Mouse (Mus musculus) limb, embryonic 11.5 days (tissue): ENCODE measurements at regions not wholly inside any gene's neighbourhood (a gene's known extent, or its start where the extent isn't known, plus 50 kb on each side); places are given as distances from the start of the nearest gene placed in this dataset.

Experiments
- ATAC-seq: fragments of 200-750 bp; cut with Nextera tagmentation; 2 replicates; pipeline ENCODE4 v1.8.0; 2017; ENCODE audit warnings: low read depth; ENCODE audit not compliant: insufficient number of reproducible peaks, low FRiP score, low TSS enrichment
- DNase-seq: peaks from one replicate; pipeline ENCODE4 v3.0.0-alpha.2; 2015; ENCODE audit warnings: low spot score
- H3K27ac ChIP-seq: fragments of 300-500 bp; sonication (generic); replicated peaks from 2 replicates; pipeline ENCODE4 v1.5.1; 2014; ENCODE audit warnings: low read depth, mild to moderate bottlenecking, low read length
- H3K27me3 ChIP-seq: fragments of 300-500 bp; sonication (generic); 2 replicates; pipeline ENCODE4 v1.6.1; 2014; ENCODE audit warnings: mild to moderate bottlenecking, low read length, mixed read lengths; ENCODE audit not compliant: control insufficient read depth, insufficient read depth
- H3K36me3 ChIP-seq: fragments of 300-500 bp; sonication (generic); 2 replicates; pipeline ENCODE4 v1.6.1; 2014; ENCODE audit warnings: mild to moderate bottlenecking, low read length, moderate library complexity, mixed read lengths; ENCODE audit not compliant: control insufficient read depth, insufficient read depth
- H3K4me1 ChIP-seq: fragments of 300-500 bp; sonication (generic); 2 replicates; pipeline ENCODE4 v1.6.1; 2014; ENCODE audit warnings: low read length, mixed read lengths; ENCODE audit not compliant: control insufficient read depth, insufficient read depth
- H3K4me2 ChIP-seq: fragments of 300-500 bp; sonication (generic); 2 replicates; pipeline ENCODE4 v1.6.1; 2014; ENCODE audit warnings: low read depth, mild to moderate bottlenecking, moderate library complexity; ENCODE audit not compliant: severe bottlenecking
- H3K4me3 ChIP-seq: fragments of 300-500 bp; sonication (generic); 2 replicates; pipeline ENCODE4 v1.5.1; 2014; ENCODE audit warnings: low read depth, low read length
- H3K9ac ChIP-seq: fragments of 300-500 bp; sonication (generic); 2 replicates; pipeline ENCODE4 v1.6.1; 2014; ENCODE audit warnings: mild to moderate bottlenecking, low read length
- H3K9me3 ChIP-seq: fragments of 300-500 bp; sonication (generic); 2 replicates; pipeline ENCODE4 v1.6.1; 2016; ENCODE audit warnings: low read length; ENCODE audit not compliant: control insufficient read depth
- WGBS: fragments of 180-500 bp; shearing (Covaris S2); extraction: QIAGEN DNeasy Blood & Tissue Kit; methylation state at CpG from one replicate; pipeline ENCODE4 v1.1.7; 2014; 5-methylcytosine and 5-hydroxymethylcytosine counted together

DNA sequence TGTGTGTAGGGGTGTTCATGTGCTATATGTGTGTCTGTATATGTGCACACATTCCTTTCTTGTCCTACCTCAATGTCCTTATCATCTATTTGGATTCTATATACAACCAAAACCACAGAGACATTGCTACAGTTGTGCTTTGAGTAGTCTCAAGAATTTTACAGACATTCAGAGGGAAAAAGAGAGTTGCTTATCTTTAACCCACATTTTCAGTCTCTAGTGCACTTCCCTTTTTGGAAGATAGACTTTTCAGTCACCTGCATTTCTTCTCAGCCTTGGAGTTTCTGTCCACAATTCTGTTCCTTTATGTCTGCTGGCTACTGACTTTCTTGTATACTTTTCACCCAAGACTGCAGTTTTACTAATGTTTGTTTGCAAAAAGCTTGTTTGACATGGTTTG lies 645.5 kb upstream of the Pkn2 start:
- DNase-seq: no peak
- ATAC-seq: no peak
- H3K4me3 ChIP-seq: no peak overlapping the region

DNA sequence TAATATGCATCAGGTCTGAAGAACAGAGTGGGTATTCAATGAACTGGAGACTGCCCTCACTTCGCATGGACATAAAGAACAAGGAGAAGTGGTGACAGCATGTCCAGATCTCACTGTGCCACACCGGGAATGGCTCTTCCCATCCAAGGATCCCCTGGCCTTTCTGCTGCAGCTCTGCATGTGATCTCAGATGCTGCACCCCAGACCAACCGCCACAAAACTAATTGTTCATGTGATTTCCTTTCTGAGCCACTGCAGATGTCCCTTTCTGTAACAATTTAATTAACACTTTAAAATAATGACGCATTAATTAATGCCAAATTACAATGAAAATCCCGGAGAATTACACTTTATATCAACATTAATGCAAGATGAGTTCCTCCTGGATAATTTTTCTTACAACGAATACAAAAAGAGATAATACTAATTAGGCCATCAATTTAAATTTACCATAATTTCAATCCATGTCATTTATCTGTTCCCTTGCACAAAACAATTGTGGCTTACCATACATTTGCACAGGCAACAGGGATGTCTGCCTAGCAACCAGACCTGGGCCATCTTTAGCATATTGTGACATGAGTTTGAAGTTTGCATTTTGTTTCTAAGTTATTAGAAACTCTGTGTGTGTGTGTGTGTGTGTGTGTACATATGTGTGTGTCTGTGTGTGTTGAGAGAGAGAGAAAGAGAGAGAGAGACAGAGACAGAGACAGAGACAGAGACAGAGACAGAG lies 630.9 kb upstream of the Pkn2 start:
- 82% methylated on average over 6 of the region's 6 CpGs for WGBS
- Histone ChIP-seq H3K9me3 (no peaks in the 10 kb centered on the region), H3K27me3 (no peaks in the 10 kb centered on the region), H3K27ac (no peak overlapping the region), H3K4me3 (no peak overlapping the region), H3K9ac (no peak overlapping the region), H3K36me3 (no peaks in the 10 kb centered on the region), H3K4me2 (no peak overlapping the region), H3K4me1 (no peaks in the 10 kb centered on the region)
- ATAC-seq (no peak), DNase-seq (no peak)

More for the DNA sequence above, 645.5 kb upstream of the Pkn2 start:
- no peak overlapping the region for H3K27ac ChIP-seq
- no peaks in the 10 kb centered on the region for H3K27me3 ChIP-seq
- H3K4me1 ChIP-seq: no peaks in the 10 kb centered on the region
- H3K9ac ChIP-seq: no peak overlapping the region
- no peak overlapping the region for H3K4me2 ChIP-seq
- no peaks in the 10 kb centered on the region for H3K9me3 ChIP-seq
- no peaks in the 10 kb centered on the region for H3K36me3 ChIP-seq

DNA sequence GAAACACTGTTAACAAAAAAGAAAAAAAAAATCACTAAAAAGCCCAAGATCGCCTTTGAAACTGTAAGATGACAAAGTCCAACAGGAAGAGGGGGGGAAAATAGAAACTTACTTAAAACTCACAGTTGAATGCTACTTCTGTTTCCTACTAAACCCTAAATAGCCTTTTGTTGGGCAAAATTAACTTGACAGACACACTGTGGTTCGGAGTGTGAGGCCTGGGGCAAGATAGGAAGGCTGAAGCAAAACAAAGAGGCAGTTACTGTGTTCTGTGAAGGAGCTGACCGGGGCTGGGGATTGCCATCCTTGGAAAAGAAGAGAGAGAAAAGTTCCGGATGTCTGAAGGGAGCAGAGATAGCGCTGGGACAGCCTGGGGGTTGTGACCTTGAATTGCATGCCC lies 627.7 kb upstream of the Pkn2 start:
- no peak overlapping the region for H3K27ac ChIP-seq
- no peak overlapping the region for H3K9ac ChIP-seq

DNA sequence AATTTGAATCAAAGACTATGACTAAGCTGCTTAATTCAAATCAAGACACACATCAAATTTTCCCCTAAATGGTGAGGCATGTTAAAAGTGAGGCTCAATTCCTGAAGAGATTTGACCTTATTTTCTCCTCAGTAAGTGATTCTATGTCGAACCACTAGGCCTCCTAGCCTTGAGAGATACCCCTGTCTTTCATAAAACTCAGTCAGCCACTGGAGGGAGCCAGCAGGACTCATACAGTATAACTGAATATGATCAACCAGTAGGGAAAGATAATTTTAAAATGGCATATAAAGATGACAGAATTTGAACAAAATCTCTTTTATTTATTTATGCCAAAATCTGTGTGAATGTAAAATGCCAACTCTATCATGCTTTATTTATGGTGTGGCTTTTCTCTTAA lies 626.5 kb upstream of the Pkn2 start:
- ATAC-seq (no peak), DNase-seq (no peak)
- H3K36me3 ChIP-seq: no peaks in the 10 kb centered on the region
- no peaks in the 10 kb centered on the region for H3K27me3 ChIP-seq
- no peak overlapping the region for H3K4me3 ChIP-seq
- H3K9ac ChIP-seq: no peak overlapping the region
- no peak overlapping the region for H3K4me2 ChIP-seq
- no peaks in the 10 kb centered on the region for H3K9me3 ChIP-seq
- WGBS: 76% methylated on average over 1 of the region's 1 CpGs
- H3K27ac ChIP-seq: no peak overlapping the region
- H3K4me1 ChIP-seq: no peaks in the 10 kb centered on the region

More for the DNA sequence above, 627.7 kb upstream of the Pkn2 start:
- no peak overlapping the region for H3K4me3 ChIP-seq
- DNase-seq (no peak), ATAC-seq (no peak)
- H3K36me3 ChIP-seq: no peaks in the 10 kb centered on the region
- H3K4me2 ChIP-seq: no peak overlapping the region
- no peaks in the 10 kb centered on the region for H3K9me3 ChIP-seq
- H3K27me3 ChIP-seq: no peaks in the 10 kb centered on the region
- no peaks in the 10 kb centered on the region for H3K4me1 ChIP-seq
- 63% methylated on average over 5 of the region's 5 CpGs for WGBS

DNA sequence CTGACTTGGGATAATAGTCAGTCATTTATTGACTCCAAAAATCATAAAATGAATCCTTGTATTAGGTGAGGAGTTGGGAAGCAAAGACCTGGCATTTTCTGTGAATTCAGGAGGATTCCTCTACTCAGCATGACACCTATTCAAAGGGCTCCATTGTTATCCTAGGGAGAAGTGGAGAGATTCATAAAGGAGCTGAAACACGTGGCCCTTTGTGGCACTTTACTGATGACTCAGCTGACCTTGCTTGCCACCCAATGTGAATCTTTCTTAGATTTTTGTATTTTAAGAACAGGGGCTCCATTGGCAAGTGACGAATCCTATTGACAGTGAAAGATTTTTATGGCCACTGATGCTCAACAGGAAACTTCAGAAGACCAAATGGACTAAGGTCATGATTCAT lies 619.2 kb upstream of the Pkn2 start:
- H3K9me3 ChIP-seq: no peaks in the 10 kb centered on the region
- H3K4me2 ChIP-seq: no peak overlapping the region
- no peak for ATAC-seq
- H3K27me3 ChIP-seq: no peaks in the 10 kb centered on the region
- H3K27ac ChIP-seq: no peak overlapping the region
- no peak for DNase-seq
- H3K4me3 ChIP-seq: no peak overlapping the region
- 71% methylated on average over 2 of the region's 2 CpGs for WGBS
- H3K36me3 ChIP-seq: no peaks in the 10 kb centered on the region
- no peak overlapping the region for H3K9ac ChIP-seq
- H3K4me1 ChIP-seq: no peaks in the 10 kb centered on the region

DNA sequence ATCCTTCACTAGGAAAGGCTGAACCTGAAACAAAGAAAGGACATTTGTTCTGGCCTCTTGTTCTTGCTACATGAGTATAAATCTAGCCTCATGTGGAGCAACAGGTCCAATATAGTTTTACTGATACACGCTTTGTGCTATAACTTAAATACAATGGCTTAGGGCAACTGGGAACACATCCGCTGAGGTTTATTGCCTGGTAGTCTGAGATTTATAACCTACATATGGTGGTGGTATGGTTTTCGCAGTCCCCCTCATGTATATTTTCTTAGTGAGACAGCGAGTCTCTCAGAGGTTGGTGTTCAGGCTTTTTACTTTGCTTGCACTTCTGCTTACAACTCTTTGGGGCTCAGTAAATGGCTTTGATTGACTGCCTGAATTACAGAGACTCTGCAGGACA lies 613.6 kb upstream of the Pkn2 start:
- Histone ChIP-seq H3K4me1 (no peaks in the 10 kb centered on the region), H3K4me2 (no peak overlapping the region), H3K27me3 (no peaks in the 10 kb centered on the region), H3K27ac (no peak overlapping the region), H3K36me3 (no peaks in the 10 kb centered on the region), H3K9me3 (no peaks in the 10 kb centered on the region), H3K9ac (no peak overlapping the region), H3K4me3 (no peak overlapping the region)
- WGBS: 34% methylated on average over 4 of the region's 4 CpGs
- ATAC-seq (peak; percentile 69), DNase-seq (no peak)

DNA sequence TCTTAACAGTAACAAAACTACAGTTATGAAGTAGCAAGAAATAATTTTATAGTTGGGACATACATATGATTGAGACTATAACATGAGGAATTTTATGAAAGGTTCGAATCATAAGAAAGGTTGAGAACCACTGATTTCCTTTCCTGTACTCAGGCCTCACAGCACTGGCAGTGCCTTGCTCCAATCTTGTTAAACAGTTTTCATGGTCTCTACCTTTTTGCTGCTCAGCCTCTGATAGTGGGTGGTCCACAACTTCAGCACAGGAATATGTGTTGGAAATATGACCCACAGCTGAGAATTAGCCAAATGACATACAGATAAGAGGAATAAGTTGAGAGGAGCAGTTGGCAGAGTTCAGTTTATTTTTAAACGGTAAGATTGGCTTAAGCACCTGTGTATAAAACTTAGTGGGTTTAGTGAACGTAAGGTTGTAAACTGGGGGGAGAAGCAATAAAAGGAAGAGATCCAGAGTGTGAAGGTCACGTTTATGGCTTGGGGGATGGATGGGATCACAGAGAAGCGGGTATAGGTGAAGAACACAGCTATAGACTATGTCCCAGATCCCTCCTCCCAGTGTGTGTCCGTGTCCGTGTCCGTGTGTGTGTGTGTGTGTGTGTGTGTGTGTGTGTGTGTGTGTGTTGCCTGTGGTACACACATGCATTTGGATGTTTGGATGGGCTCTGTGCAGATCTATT lies 596.3 kb upstream of the Pkn2 start:
- no peak overlapping the region for H3K27ac ChIP-seq
- no peak for ATAC-seq
- DNase-seq: no peak
- no peaks in the 10 kb centered on the region for H3K27me3 ChIP-seq
- no peaks in the 10 kb centered on the region for H3K36me3 ChIP-seq
- 62% methylated on average over 8 of the region's 8 CpGs for WGBS
- no peak overlapping the region for H3K4me2 ChIP-seq
- H3K9me3 ChIP-seq: no peaks in the 10 kb centered on the region
- H3K9ac ChIP-seq: no peak overlapping the region
- no peaks in the 10 kb centered on the region for H3K4me1 ChIP-seq
- no peak overlapping the region for H3K4me3 ChIP-seq

DNA sequence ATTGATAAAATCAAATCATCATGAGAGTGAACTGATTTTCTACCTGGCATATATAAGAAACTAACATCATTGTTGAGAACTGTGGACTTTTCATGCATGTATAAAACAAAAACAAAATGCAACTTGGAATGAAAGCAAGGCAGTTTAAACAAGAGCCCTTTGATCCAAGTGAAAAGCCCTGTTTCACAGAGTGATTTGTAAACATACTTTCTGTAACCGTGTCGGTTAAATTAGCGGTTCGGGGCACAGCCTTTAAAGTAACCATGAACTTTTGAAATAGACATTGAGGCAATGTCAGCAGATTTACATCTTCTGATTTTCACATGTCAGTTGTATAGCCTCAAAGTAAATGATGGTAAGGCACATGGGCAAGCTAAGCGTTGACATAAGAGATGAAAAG lies 593.7 kb upstream of the Pkn2 start:
- ATAC-seq (no peak), DNase-seq (no peak)
- Histone ChIP-seq H3K36me3 (no peaks in the 10 kb centered on the region), H3K27ac (no peak overlapping the region), H3K4me1 (no peaks in the 10 kb centered on the region), H3K27me3 (no peaks in the 10 kb centered on the region), H3K4me2 (no peak overlapping the region), H3K4me3 (no peak overlapping the region), H3K9ac (no peak overlapping the region), H3K9me3 (no peaks in the 10 kb centered on the region)
- 78% methylated on average over 5 of the region's 5 CpGs for WGBS
